Mouse (Mus musculus) megakaryocyte progenitor cell, adult 5-6 weeks (primary cell): ENCODE data around the gene Shld2. TPM values are rescaled to one million over a fixed set of nuclear protein-coding genes. Genes with fewer than 3 reads are reported as not detected.
A peak's percentile ranks its signal among the peaks of the same experiment; 100 is the strongest.

ENCODE experiments used
- ATAC-seq: replicated peaks from 2 replicates; pipeline ENCODE4 v1.8.0; 2016; ENCODE audit warnings: mild to moderate bottlenecking, moderate TSS enrichment, inconsistent platforms; ENCODE audit not compliant: poor library complexity
- total RNA-seq, 2 experiments: library from RNA; stranded (forward) in 1 of 2; stranded (reverse) in 1 of 2; fragments of 157-497, 149-512 nt in 1 of 2; fragments of 200-1000 nt in 1 of 2; gene quantifications; 2 replicates each; pipeline versions ENCODE4 v1.2.3 to v1.2.4; 2015 to 2017

The Shld2 gene
- total RNA-seq, 2 experiments from 2014 or later: 7.9 to 13.3 TPM

DNA sequence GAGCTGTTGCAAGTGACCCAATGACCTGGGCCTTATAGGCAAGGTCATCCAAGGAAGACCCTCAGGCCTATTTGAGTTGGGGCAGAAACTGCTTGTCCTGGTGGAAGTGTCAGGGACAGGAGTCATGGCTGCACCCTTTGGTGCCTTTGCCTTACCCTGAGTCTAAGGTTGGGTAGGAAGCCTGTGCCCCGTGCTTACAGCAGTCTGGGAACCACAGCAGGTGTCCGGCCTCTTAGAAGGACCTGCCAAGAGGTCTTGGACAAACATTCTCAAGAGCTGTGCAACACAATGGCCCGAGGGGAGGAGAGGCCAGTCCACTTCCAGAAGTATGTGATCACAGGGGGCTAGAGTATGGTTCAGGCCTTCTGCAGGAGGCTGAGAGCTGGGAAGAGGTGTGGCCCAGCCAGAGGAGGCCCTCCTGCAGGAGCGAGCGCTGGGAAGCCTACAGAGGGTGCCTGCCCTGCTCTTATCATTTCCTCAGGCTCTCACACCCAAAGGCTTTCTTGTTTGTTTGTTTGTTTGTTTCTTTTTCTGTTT is 86.9 kb downstream of the Shld2 start:
- no peak for ATAC-seq

- no peak for ATAC-seq
Observed at GRCm38 (mm10) chr14:34221416-34222077, 88.7 kb downstream of the Shld2 start.

GRCm38 (mm10) chr14:34220426-34220825 is 89.9 kb downstream of the Shld2 start:
- no peak for ATAC-seq

DNA sequence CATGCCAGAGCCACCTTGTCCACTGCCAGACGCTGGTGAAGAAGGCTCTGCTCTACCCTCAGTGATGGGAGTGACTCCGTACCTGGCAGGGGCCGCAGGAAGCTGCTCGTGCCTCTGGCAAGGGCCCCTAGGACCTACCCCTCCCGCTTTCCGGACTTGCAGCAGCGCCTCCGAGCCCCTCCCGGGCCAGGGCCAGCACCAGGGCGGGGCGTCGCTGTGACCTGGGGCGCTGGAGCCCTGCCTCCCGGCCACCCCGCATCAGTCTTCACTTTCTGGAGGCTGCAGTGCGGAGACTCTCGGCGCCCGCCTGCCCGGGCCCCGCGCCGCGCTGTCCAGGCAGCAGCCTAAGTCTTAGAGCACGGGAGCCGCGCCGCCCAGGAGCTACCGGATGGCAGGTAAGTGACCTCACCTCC is 90.5 kb downstream of the Shld2 start:
- 0 out of 2 replicates have a peak, but pooled peaks have one; percentile 20 for ATAC-seq

DNA sequence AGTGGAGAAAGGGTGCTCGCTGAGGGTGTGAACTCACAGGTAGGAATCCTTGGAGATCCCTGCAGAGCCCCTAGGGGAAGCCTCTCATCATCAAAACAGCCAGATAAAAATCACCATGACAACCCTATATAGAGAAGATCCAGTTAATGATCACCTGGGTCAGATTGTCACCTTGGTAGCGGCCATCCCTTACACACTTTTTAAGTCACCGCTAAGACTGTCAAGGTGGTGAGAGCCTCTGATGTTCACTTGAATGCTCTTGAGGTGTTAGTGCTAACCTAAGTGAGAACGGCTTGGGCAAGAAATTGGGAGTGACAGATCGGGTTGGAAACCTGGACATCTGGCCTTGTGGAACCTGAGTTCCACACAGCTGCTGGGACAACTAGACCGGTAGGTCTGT is 91.0 kb downstream of the Shld2 start, which contains the start of gene Syt15:
Gene Syt15, plus strand, starts transcription at position 301 of the 400 bp plus-strand sequence.
- no peak for ATAC-seq

- no peak for ATAC-seq
Observed at GRCm38 (mm10) chr14:34215451-34216127, 94.7 kb downstream of the Shld2 start.

- no peak for ATAC-seq
Observed at GRCm38 (mm10) chr14:34209942-34210341, 100.4 kb downstream of the Shld2 start.

DNA sequence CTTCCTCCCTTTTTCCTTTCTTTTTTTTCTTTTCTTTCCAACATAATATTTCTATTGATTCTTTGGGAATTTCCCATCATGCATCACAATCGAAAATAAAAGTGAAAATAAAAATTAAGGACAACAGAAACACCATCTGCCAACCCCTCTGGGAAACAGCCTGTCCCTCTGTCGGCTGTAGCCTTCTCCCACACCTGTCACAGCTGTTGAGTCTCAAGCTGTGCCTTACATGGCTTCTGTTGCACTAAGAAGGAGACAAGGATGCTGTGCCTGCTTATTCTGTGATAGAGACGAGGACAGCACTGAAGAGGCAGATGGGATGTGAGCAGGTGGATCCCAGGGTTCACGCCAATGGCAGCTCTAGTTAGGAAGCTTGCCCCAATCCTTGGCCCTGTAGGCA is 101.2 kb downstream of the Shld2 start:
- ATAC-seq: no peak

GRCm38 (mm10) chr14:34208651-34209050 is 101.6 kb downstream of the Shld2 start:
- ATAC-seq: peak; percentile 58; the same call in 1 of the 2 replicates

- no peak for ATAC-seq
Observed at GRCm38 (mm10) chr14:34207996-34208395, 102.3 kb downstream of the Shld2 start.

- ATAC-seq: peak; percentile 77
Observed at GRCm38 (mm10) chr14:34201231-34202035, 108.9 kb downstream of the Shld2 start, which contains the start of gene Gprin2. Gene Gprin2 (minus strand): TSS chr14:34201653.

DNA sequence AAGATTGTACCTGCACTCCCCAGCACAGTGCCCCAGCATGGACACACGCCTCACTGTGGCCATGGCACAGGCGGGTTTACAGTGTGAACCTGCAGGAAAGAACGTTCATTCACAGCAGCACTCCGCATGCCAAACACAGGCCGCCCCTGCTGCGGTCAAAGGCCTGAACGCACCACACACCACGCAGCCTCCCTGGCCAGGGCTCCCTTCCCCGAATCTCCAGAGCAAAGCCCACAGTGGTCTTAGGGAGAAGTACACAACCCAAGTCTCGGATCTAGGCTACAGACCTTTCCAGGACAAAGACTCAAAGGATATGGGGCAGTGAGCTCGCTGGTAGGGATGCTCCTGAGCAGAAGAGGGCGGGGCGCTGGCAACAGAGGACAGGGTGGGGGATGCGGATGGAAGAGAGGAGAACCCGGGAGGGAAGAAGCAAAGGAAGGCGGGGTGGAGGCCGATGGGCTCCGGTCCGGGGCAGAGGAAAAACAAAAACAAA is 109.5 kb downstream of the Shld2 start:
- ATAC-seq: peak; percentile 29

GRCm38 (mm10) chr14:34196706-34197105 is 113.6 kb downstream of the Shld2 start:
- ATAC-seq: no peak

DNA sequence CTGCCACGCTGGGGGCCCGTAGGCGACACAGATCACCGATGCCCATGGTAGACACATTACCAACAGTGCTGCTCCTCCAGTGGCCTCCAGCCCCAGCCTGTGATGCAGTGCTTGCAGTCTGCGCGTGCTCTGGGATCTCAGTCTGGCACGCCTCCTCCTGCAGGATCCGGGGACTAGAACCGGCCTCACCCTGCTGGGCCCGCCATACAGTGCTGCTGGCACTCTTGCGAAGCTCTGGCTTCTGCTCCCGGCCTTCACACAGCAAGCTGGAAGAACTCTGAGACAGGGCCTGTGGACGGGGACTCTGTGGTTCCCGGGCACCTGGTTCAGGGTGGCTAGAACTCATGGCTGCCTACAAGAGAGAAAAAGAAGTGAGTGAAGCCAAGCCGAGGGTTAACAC is 114.8 kb downstream of the Shld2 start:
- no peak for ATAC-seq

DNA sequence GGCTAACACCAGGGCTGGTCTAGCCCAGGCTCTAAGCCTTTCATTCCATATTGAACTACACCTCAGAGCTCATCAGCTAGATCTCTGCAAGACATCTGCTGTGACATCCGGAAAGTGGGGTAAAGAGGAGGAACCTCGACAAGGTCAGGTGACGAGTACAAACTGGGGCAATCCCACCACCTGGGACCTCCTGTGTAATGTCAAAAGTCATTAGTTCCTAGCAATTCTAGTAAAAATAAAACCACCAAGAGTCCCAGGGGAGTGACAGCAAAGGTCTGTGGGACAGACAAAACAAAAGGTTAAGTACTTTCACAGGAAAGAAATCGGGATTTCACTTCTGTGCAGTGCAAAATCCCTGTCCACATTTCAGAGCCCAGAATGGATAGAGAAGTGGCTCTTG is 116.4 kb downstream of the Shld2 start:
- ATAC-seq: no peak

DNA sequence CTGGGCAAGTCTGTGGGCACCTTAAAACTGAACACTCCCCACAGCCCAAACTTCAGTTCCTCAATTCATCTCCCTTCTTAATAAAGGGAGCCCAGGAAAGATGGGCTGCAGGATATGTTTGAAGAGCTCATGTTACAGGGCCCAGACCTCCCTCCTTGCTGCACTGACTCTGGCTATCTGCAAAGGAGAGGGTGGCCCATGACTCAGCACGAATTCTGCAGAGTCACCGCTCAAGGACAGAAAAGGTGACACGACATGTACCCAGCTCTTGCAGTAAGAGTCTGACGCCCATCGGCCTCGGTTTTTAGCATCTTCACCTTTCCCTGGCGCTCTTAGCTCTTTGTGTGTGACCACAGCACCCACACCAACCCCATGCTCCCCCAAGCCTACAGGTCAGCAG is 119.9 kb downstream of the Shld2 start:
- 0 out of 2 replicates have a peak, but pooled peaks have one; percentile 24 for ATAC-seq

GRCm38 (mm10) chr14:34188629-34189028 is 121.7 kb downstream of the Shld2 start:
- peak; percentile 96 for ATAC-seq
